Mouse (Mus musculus): Measurements from ENCODE around the gene Eps15l1.

Gene Eps15l1

GRCm38 (mm10) chr8:72415252-72415651 lies 6.0 kb downstream of the Eps15l1 start:
- in situ Hi-C loops (cut with MboI, MseI) = no loop called here

GRCm38 (mm10) chr8:72413839-72414238 lies 7.4 kb downstream of the Eps15l1 start:
- in situ Hi-C loops (cut with MboI, MseI) = no loop called here

- in situ Hi-C loops (cut with MboI, MseI) = no loop called here
Observed at GRCm38 (mm10) chr8:72409443-72409842, 11.8 kb downstream of the Eps15l1 start.

- in situ Hi-C loops (cut with MboI, MseI) = no loop called here
Observed at GRCm38 (mm10) chr8:72407878-72408277, 13.4 kb downstream of the Eps15l1 start.

GRCm38 (mm10) chr8:72402981-72403380 lies 18.3 kb downstream of the Eps15l1 start:
- in situ Hi-C loops (cut with MboI, MseI) = no loop called here

GRCm38 (mm10) chr8:72401381-72401780 lies 19.9 kb downstream of the Eps15l1 start:
- in situ Hi-C loops (cut with MboI, MseI) = no loop called here

- in situ Hi-C loops (cut with MboI, MseI) = loop anchor here (10.0 kb wide), 1 partner anchor 259 kb away; the partner anchor contains the start of gene Nwd1
Observed at GRCm38 (mm10) chr8:72385737-72386136, 35.5 kb downstream of the Eps15l1 start.

- in situ Hi-C loops (cut with MboI, MseI) = loop anchor here (10.0 kb wide), 1 partner anchor 262 kb away; the partner anchor contains the start of gene Nwd1
Observed at GRCm38 (mm10) chr8:72382395-72382794, 38.9 kb downstream of the Eps15l1 start.

GRCm38 (mm10) chr8:72380656-72381055 lies 40.6 kb downstream of the Eps15l1 start:
- in situ Hi-C loops (cut with MboI, MseI) = loop anchor here (10.0 kb wide), 1 partner anchor 264 kb away; the partner anchor contains the start of gene Nwd1

- in situ Hi-C loops (cut with MboI, MseI) = no loop called here
Observed at GRCm38 (mm10) chr8:72376900-72377299, 44.4 kb downstream of the Eps15l1 start.

- in situ Hi-C loops (cut with MboI, MseI) = no loop called here
Observed at GRCm38 (mm10) chr8:72376309-72376708, 45.0 kb downstream of the Eps15l1 start.

GRCm38 (mm10) chr8:72375161-72375560 lies 46.1 kb downstream of the Eps15l1 start:
- in situ Hi-C loops (cut with MboI, MseI) = no loop called here

GRCm38 (mm10) chr8:72372311-72372710 lies 48.9 kb downstream of the Eps15l1 start:
- in situ Hi-C loops (cut with MboI, MseI) = no loop called here

- in situ Hi-C loops (cut with MboI, MseI) = no loop called here
Observed at GRCm38 (mm10) chr8:72371356-72371755, 49.9 kb downstream of the Eps15l1 start.

GRCm38 (mm10) chr8:72366435-72366834 lies 54.8 kb downstream of the Eps15l1 start:
- in situ Hi-C loops (cut with MboI, MseI) = loop anchor here (5.0 kb wide), 2 partner anchors 99 to 189 kb away; no protein-coding TSS in a partner anchor

- in situ Hi-C loops (cut with MboI, MseI) = loop anchor here (5.0 kb wide), 2 partner anchors 99 to 189 kb away; no protein-coding TSS in a partner anchor
Observed at GRCm38 (mm10) chr8:72365826-72366225, 55.4 kb downstream of the Eps15l1 start.

- in situ Hi-C loops (cut with MboI, MseI) = loop anchor here (5.0 kb wide), 2 partner anchors 98 to 188 kb away; no protein-coding TSS in a partner anchor
Observed at GRCm38 (mm10) chr8:72365016-72365415, 56.2 kb downstream of the Eps15l1 start.

GRCm38 (mm10) chr8:72363457-72363856 lies 57.8 kb downstream of the Eps15l1 start:
- in situ Hi-C loops (cut with MboI, MseI) = no loop called here

GRCm38 (mm10) chr8:72362754-72363153 lies 58.5 kb downstream of the Eps15l1 start:
- in situ Hi-C loops (cut with MboI, MseI) = no loop called here

GRCm38 (mm10) chr8:72360162-72360561 lies 61.1 kb downstream of the Eps15l1 start:
- in situ Hi-C loops (cut with MboI, MseI) = no loop called here

GRCm38 (mm10) chr8:72356593-72356992 lies 64.7 kb downstream of the Eps15l1 start:
- in situ Hi-C loops (cut with MboI, MseI) = no loop called here

- in situ Hi-C loops (cut with MboI, MseI) = no loop called here
Observed at GRCm38 (mm10) chr8:72354272-72354671, 67.0 kb downstream of the Eps15l1 start.

- in situ Hi-C loops (cut with MboI, MseI) = no loop called here
Observed at GRCm38 (mm10) chr8:72353700-72354045, 67.6 kb downstream of the Eps15l1 start.

Measured in T-helper 1 cell (primary cell).